Mouse (Mus musculus): ENCODE results near the gene Ncor2.
"Not testable (repeated sequence)": the region's sequence is repeated elsewhere in the genome, so short reads cannot be mapped to it uniquely, and the experiment has no call there.

Ncor2 gene

GRCm38 (mm10) chr5:125179007-125179734, at the start of gene Ncor2:
Gene Ncor2, minus strand, starts transcription at chr5:125179219.
- ATAC-seq (ENCODE audit: insufficient number of reproducible peaks, low FRiP score, low TSS enrichment) = peak; percentile 50; the same call in 1 of the 2 replicates

GRCm38 (mm10) chr5:125227699-125228098, 48.7 kb upstream of the Ncor2 start:
- ATAC-seq (ENCODE audit: insufficient number of reproducible peaks, low FRiP score, low TSS enrichment) = no peak

DNA sequence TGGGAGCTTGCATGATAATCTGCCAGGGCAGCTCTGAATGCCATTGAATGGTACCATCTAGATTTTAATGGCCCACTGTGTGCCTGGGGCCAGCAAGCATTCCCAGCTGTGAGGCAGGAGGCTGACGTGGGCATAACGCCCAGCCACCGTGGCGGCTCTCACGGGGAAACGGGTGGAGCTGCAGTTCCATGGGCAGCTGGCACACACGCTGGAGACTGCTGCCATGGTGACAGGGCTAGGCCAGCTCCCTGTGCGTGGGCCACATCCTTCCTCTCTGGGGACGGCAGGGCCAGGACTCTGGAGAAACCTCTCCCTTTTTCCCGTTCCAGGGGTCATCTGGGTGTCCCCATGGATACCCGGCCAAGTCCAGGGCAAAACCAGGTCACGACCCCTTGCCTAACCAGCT, 47.2 kb upstream of the Ncor2 start:
- ATAC-seq (ENCODE audit: insufficient number of reproducible peaks, low FRiP score, low TSS enrichment) = no peak

- ATAC-seq (ENCODE audit: insufficient number of reproducible peaks, low FRiP score, low TSS enrichment) = no peak
Measured at GRCm38 (mm10) chr5:125224925-125225324, 45.9 kb upstream of the Ncor2 start.

DNA sequence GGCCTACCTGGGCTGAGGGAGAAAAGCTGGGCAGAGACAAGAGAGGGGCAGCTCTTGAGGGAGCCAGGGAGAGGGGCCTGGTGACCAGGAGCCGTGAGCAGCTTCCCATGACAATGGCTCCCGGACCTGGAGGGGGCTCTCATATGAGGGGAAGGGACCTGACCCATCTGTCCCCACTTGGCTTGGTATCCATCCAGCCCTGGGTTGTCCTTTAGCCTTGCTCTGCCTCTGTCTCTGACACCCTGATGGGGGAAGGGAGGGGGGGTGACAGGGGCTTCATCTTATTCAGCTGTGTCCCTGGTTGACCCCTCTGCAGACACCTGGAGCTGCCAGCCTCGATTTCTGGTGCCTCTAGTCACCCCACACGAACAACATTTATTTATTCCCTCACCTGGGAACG, 44.9 kb upstream of the Ncor2 start:
- no peak for ATAC-seq (ENCODE audit: insufficient number of reproducible peaks, low FRiP score, low TSS enrichment)

DNA sequence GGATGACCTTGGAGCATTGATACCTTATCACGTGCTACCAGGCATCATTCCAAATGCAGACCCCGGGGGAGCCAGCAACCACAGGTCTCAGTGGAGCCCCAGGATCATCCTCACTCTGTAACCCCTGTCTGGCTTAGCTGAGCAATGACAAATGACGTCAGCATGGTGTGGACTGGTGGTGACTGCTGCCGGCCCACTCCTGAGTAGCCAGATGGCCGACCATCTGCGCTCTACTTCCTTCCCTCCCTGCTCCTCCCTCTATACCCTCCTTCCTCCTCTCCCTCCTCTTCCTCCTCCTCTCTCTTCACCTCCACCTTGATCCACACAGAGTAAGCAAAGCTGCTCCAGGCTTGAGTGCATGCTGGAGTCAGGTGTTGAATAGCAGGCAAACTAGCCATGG, 43.7 kb upstream of the Ncor2 start:
- peak; percentile 64; the same call in 1 of the 2 replicates for ATAC-seq (ENCODE audit: insufficient number of reproducible peaks, low FRiP score, low TSS enrichment)

- peak; percentile 52; the same call in 1 of the 2 replicates for ATAC-seq (ENCODE audit: insufficient number of reproducible peaks, low FRiP score, low TSS enrichment)
Measured at GRCm38 (mm10) chr5:125221868-125222267, 42.8 kb upstream of the Ncor2 start.

DNA sequence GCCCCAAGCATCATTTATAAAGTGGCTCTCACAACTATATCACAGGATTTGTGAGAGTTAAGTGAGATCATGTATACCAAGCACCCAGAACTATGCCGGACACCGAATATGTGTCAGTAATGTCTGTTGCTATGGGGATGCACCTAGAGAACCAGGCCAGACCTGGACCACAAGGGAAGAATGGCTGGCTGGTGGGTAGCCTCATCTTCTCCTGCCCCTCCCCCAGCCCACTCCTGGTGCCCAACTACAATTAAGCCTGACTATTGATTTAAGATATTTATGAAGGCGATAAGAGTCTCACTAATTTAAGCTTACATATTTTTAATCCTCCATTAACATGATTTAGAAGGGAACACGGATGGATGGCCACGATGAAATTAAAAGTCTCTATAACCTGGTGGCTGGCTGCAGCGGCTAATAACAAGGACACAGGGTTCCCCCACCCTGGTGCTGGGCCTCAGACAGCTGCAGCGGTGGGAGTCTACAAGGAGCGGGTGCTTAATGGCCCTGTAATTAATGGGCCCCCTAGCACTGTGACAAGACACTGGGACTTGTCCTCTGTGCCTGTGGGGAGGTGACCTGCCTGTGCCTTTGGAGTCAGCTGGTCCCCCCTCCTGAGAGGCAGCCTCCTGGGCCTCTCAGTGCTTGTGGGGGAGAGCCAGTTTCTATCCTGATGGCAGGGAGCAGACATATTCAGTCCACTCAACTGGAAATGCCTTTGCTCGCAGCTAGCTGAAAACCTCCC, 38.6 kb upstream of the Ncor2 start:
- ATAC-seq (ENCODE audit: insufficient number of reproducible peaks, low FRiP score, low TSS enrichment) = no peak

DNA sequence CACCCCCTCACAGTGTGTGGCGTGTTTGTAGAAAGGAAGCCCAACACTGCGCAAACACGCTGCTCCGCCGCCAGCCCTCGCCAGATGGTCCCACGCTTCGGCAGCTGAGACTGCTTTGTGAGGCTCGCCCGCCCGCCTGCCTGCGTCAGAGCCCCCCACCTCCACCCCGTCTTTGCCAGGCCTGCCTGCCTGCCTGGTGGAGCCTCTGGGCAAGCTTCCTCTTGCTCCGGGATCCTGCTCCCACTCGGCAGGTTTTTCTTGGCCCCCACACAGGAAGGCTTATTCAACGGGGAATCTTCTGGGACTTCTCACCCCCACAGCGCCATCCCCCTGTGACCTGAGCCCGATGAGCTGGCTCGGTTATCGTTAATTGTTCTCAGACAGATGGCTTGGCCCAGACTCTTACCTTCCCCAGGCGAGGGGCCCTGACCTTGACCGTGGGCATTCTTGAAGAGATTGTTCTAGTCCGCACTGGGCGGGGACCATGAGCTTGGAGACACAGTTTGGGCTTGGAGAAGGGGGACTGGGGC, 37.0 kb upstream of the Ncor2 start:
- peak; percentile 71; the same call in 1 of the 2 replicates for ATAC-seq (ENCODE audit: insufficient number of reproducible peaks, low FRiP score, low TSS enrichment)

DNA sequence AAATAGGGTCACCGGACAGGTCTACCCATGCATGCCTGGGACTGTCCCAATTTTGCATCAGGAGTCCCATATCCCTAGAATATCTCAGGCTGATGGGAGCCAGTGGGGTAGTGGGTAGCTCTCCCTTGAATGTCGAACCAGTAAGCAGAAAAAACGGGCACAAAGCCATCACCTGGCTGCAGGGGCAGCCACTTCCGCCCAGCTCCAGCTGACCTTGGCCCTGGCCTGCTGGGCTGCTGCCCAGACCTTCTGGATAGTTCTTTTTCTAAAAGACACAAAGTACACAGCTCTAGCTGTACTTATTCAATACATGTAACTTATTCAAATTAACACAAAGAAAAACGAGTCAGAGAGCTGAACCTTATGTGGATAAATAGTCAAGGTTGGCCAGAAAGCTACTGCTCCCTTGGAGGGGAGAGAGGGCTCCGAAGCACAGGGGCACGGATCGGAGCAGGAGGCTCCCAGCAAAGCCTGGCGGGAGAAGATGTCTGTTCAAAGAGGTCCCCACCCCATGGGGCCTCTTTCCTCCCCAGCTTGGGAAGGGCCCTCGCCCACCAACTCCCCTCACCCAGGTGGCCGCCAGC, 36.4 kb upstream of the Ncor2 start:
- ATAC-seq (ENCODE audit: insufficient number of reproducible peaks, low FRiP score, low TSS enrichment) = 0 out of 2 replicates have a peak, but pooled peaks have one; percentile 45

- ATAC-seq (ENCODE audit: insufficient number of reproducible peaks, low FRiP score, low TSS enrichment) = no peak
Measured at GRCm38 (mm10) chr5:125214064-125214463, 35.0 kb upstream of the Ncor2 start.

GRCm38 (mm10) chr5:125204910-125205309, 25.9 kb upstream of the Ncor2 start:
- ATAC-seq (ENCODE audit: insufficient number of reproducible peaks, low FRiP score, low TSS enrichment) = not testable (repeated sequence)

- ATAC-seq (ENCODE audit: insufficient number of reproducible peaks, low FRiP score, low TSS enrichment) = no peak
Measured at GRCm38 (mm10) chr5:125204199-125204815, 25.3 kb upstream of the Ncor2 start.

- no peak for ATAC-seq (ENCODE audit: insufficient number of reproducible peaks, low FRiP score, low TSS enrichment)
Measured at GRCm38 (mm10) chr5:125203759-125204158, 24.7 kb upstream of the Ncor2 start.

DNA sequence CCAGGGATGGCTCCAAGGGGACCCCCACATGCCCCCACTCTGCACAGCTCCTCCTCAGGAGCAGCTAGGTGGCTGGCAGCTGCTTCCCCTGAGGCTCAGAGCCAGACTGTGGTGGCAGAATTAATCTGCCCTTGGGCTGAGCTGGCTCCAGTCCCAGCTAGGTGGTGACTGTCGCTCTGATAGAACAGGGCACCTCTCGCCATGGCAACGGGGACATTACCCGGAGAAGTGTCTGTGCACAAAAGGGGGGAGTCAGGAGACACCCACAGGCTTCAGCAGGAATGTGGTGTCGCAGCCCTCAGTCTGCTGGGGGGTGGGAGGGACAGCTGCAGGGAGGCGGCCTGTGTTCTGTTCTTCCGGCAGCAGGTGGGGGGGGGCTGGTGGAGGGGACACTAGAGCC, 24.1 kb upstream of the Ncor2 start:
- peak; percentile 58; the same call in 1 of the 2 replicates for ATAC-seq (ENCODE audit: insufficient number of reproducible peaks, low FRiP score, low TSS enrichment)

GRCm38 (mm10) chr5:125202100-125202499, 23.1 kb upstream of the Ncor2 start:
- ATAC-seq (ENCODE audit: insufficient number of reproducible peaks, low FRiP score, low TSS enrichment) = no peak

- ATAC-seq (ENCODE audit: insufficient number of reproducible peaks, low FRiP score, low TSS enrichment) = no peak
Measured at GRCm38 (mm10) chr5:125199086-125199485, 20.1 kb upstream of the Ncor2 start.

GRCm38 (mm10) chr5:125197325-125197724, 18.3 kb upstream of the Ncor2 start:
- not testable (repeated sequence) for ATAC-seq (ENCODE audit: insufficient number of reproducible peaks, low FRiP score, low TSS enrichment)

- ATAC-seq (ENCODE audit: insufficient number of reproducible peaks, low FRiP score, low TSS enrichment) = no peak
Measured at GRCm38 (mm10) chr5:125196054-125196453, 17.0 kb upstream of the Ncor2 start.

GRCm38 (mm10) chr5:125195142-125195541, 16.1 kb upstream of the Ncor2 start:
- ATAC-seq (ENCODE audit: insufficient number of reproducible peaks, low FRiP score, low TSS enrichment) = no peak

Measured in cerebellum, adult (tissue).